Mouse (Mus musculus) central nervous system, embryonic 11.5 days (tissue): ENCODE results near the gene Gfi1. TPM values are rescaled to one million over a fixed set of nuclear protein-coding genes. Genes with fewer than 3 reads are reported as not detected.

ENCODE experiments used
- polyA plus RNA-seq: library from polyadenylated mRNA; depleted of rRNA; stranded (reverse); fragments of >200 nt; gene quantifications from 2 replicates; pipeline ENCODE4 v1.2.3, GENCODE M21; 2012; rRNA removed

Gene Gfi1
- 0.20 and 0.24 TPM in 2 replicates for polyA plus RNA-seq

DNA sequence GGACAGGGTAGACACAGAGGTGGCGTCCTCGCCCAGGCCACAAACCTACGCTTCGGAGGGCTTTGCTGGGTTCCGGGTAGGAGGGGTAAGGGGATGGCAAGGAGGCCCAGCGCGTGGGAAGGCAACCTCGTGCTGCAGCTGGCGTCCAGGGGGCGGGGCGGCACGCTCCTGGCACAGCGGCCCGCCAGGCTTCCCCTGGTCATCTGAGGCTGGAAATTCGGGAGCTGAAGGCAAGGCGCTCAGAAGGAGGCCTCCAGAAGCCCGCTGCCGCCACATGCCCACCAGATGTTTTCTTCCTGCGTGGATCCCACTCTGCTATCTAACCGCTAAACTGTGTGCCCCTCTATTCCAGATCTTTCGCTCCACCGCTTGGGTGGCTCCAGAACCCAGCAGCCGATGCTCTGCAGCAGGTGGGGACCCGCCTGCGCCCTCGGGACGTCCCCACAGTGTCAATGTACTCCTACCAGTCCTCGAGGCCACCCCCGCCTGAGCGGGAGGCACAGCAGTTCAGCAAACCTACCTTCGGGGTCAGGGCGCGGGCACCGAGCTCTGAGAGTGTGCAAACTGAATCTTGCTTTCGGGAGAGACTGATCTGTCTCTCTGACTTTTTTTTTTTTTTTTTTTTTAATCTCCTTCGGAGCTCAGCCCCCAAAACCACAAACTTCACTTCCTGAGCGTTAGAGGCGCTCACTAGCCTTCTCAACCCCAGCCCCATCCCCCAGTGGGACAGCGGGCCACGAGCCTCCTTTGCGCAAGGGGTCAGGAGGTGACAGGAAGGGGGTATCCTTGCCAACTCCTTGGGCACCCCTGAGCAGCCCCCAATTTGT, at the start of gene Gfi1:
Gfi1 (minus strand) TSS at position 602 of the 827 bp plus-strand sequence.

Other genes starting within 250 kb of the Gfi1 start
- 0.10 and 0.14 TPM in 2 replicates for gene Gm42669, start 218.4 kb downstream of the Gfi1 start, polyA plus RNA-seq
- gene 1700028K03Rik, start 191.3 kb downstream of the Gfi1 start, polyA plus RNA-seq = 0.01 and 0.04 TPM in 2 replicates
- gene Rpap2, start 128.7 kb downstream of the Gfi1 start, polyA plus RNA-seq = 10.1 and 13.8 TPM in 2 replicates
- 15.2 and 23.3 TPM in 2 replicates for gene Glmn, start 128.1 kb downstream of the Gfi1 start, polyA plus RNA-seq
- not detected in 2 replicates for gene Ube2d2b, start 104.1 kb upstream of the Gfi1 start, polyA plus RNA-seq
- gene Evi5, start 149.1 kb upstream of the Gfi1 start, polyA plus RNA-seq = 26.5 and 37.3 TPM in 2 replicates
- 360 and 564 TPM in 2 replicates for gene Rpl5, start 174.5 kb upstream of the Gfi1 start, polyA plus RNA-seq